Mouse (Mus musculus): ENCODE data around the gene Kir3dl2.
"Not testable (repeated sequence)": the region's sequence is repeated elsewhere in the genome, so short reads cannot be mapped to it uniquely, and the experiment has no call there.

- not testable (repeated sequence) for TF ChIP-seq ELF1 (IDR thresholded peaks at IDR 0.05; ENCODE audit: low read depth, low read length); CTCF (IDR thresholded peaks at IDR 0.05 in 2 of 3, conservative IDR thresholded peaks at IDR 0.05 in 1 of 3; ENCODE audit: control insufficient read depth in 1 of 3, insufficient read depth in 1 of 3, low read depth in 2 of 3, low read length in 3 of 3, poor library complexity in 1 of 3, severe bottlenecking in 1 of 3); GATA1 (IDR thresholded peaks at IDR 0.05; ENCODE audit: low read depth, low read length); POLR2AphosphoS5 (IDR thresholded peaks at IDR 0.05; ENCODE audit: borderline replicate concordance, low read depth, low read length); NRF1 (IDR thresholded peaks at IDR 0.05; ENCODE audit: insufficient read depth, low read depth, low read length, poor library complexity, severe bottlenecking); POLR2AphosphoS2 (IDR thresholded peaks at IDR 0.05; ENCODE audit: low read length); MAX (IDR thresholded peaks at IDR 0.05; ENCODE audit: low read length); POLR2A (IDR thresholded peaks at IDR 0.05; ENCODE audit: control insufficient read depth in 1 of 2, insufficient read depth in 1 of 2, low read depth in 1 of 2, low read length in 2 of 2, poor library complexity in 1 of 2); USF2 (IDR thresholded peaks at IDR 0.05; ENCODE audit: borderline replicate concordance in 1 of 2, insufficient read depth in 1 of 2, low read depth in 1 of 2, low read length in 2 of 2); SMC3 (IDR thresholded peaks at IDR 0.05; ENCODE audit: low read depth, low read length); EP300 (IDR thresholded peaks at IDR 0.05; ENCODE audit: low read depth in 1 of 2, low read length in 2 of 2); E2F4 (IDR thresholded peaks at IDR 0.05; ENCODE audit: borderline replicate concordance, low read depth, low read length); JUND (IDR thresholded peaks at IDR 0.05; ENCODE audit: low read depth, low read length); ZMIZ1 (IDR thresholded peaks at IDR 0.05; ENCODE audit: low read depth, low read length)
These were observed 25.2 kb upstream of the Kir3dl2 start for GRCm38 (mm10) chrX:136569094-136569493.

Measured in MEL (cell line).